Mouse (Mus musculus): ENCODE results near the gene Dlgap1. TPM values are rescaled to one million over a fixed set of nuclear protein-coding genes. Genes with fewer than 3 reads are reported as not detected.

The Dlgap1 gene
- polyA plus RNA-seq, 1 experiment from 2014 or later, result 0.22 TPM

DNA sequence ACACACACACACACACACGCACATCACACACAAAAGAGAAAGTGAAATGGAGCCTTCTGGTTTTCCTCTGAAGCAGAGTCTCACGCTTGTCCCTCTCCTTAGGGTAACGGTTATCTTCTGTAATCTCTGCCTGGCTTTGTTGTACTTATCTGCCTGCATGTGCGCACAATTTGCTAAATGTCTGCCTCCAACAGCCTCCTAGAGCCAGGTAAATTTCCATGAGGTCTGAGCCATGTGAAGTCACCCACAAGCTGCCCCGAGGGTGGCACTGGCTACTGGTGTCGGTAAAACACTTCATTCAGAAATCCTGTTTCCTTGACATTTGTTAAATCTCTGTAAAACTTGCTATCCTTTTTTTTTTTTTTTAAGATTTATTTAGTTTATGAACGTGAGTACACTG lies 869.2 kb downstream of the Dlgap1 start:
- H3K27ac ChIP-seq (ENCODE audit: low read depth), result no peak overlapping the region
- H3K9me3 ChIP-seq (ENCODE audit: low read length), result no peaks in the 10 kb centered on the region
- no peak overlapping the region for H3K4me2 ChIP-seq (ENCODE audit: low read depth, low read length)
- no peak overlapping the region for H3K4me3 ChIP-seq (ENCODE audit: low read depth, low read length)
- H3K36me3 ChIP-seq (replicated peaks; ENCODE audit: insufficient read depth, low read length), result peaks cover 2% of the 10 kb centered on the region
- WGBS (ENCODE audit: insufficient replicate concordance), result 83% methylated on average over 7 of the region's 7 CpGs
- peaks cover 4% of the 10 kb centered on the region for H3K4me1 ChIP-seq (ENCODE audit: insufficient read depth)
- peaks cover 3% of the 10 kb centered on the region; the same call in 1 of the 2 replicates for H3K27me3 ChIP-seq (ENCODE audit: insufficient read depth, low read length)
- ATAC-seq, result no peak
- TF ChIP-seq CTCF (IDR thresholded peaks at IDR 0.05; ENCODE audit: low read depth), result no peak
- TF ChIP-seq EP300 (IDR thresholded peaks at IDR 0.05; ENCODE audit: low read depth), result no peak
- H3K9ac ChIP-seq (replicated peaks), result no peak overlapping the region
- no peak for DNase-seq

DNA sequence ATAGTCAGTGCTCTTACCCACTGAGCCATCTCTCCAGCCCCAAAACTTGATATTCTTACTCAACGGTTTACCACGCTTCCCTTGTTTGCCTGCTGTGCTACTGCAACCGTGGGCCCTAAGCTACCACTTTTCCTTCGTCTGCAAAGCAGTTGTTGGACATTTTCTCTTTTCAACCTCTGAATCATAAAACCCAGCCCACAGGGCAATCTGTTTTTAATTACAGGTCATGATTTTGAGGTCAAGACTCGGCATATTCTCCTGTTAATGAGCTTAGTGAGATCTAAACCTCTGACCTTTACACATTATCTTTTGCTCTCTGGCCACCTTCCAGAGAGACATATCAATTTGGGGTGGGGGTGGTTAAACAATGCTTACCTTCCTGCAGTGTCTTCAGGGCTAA lies 869.7 kb downstream of the Dlgap1 start:
- H3K9ac ChIP-seq (replicated peaks), result no peak overlapping the region
- H3K4me1 ChIP-seq (ENCODE audit: insufficient read depth), result peaks cover 6% of the 10 kb centered on the region
- H3K27ac ChIP-seq (ENCODE audit: low read depth), result no peak overlapping the region
- peaks cover 7% of the 10 kb centered on the region for H3K36me3 ChIP-seq (replicated peaks; ENCODE audit: insufficient read depth, low read length)
- no peaks in the 10 kb centered on the region for H3K9me3 ChIP-seq (ENCODE audit: low read length)
- H3K27me3 ChIP-seq (ENCODE audit: insufficient read depth, low read length), result peaks cover 3% of the 10 kb centered on the region; the same call in 1 of the 2 replicates
- 68% methylated on average over 5 of the region's 5 CpGs for WGBS (ENCODE audit: insufficient replicate concordance)
- TF ChIP-seq EP300 (IDR thresholded peaks at IDR 0.05; ENCODE audit: low read depth), result no peak
- TF ChIP-seq CTCF (IDR thresholded peaks at IDR 0.05; ENCODE audit: low read depth), result no peak
- ATAC-seq (no peak), DNase-seq (no peak)
- H3K4me2 ChIP-seq (ENCODE audit: low read depth, low read length), result no peak overlapping the region
- no peak overlapping the region for H3K4me3 ChIP-seq (ENCODE audit: low read depth, low read length)

DNA sequence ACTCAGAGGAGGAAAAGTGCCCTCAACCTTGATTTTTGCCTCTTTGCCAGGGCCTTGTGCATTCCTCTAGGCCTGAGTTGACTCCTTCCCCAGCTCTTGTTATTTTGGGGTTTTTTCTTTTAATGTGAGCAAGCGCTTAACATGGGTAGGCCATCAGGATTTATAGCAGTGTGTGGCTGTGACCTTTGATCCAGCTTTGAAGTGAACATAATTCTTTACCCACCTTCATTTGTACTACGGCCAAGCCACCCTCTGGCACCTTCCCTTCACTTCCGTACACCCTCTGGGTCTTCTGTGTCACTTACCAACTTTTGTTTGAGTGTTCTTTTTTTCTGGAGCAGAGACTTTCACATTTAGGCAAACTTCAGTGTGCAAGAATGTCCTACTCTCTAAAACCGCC lies 874.4 kb downstream of the Dlgap1 start:
- peaks cover 11% of the 10 kb centered on the region for H3K4me1 ChIP-seq (ENCODE audit: insufficient read depth)
- H3K4me3 ChIP-seq (ENCODE audit: low read depth, low read length), result no peak overlapping the region
- DNase-seq (no peak), ATAC-seq (no peak)
- H3K4me2 ChIP-seq (ENCODE audit: low read depth, low read length), result no peak overlapping the region
- H3K36me3 ChIP-seq (replicated peaks; ENCODE audit: insufficient read depth, low read length), result peaks cover 19% of the 10 kb centered on the region
- TF ChIP-seq EP300 (IDR thresholded peaks at IDR 0.05; ENCODE audit: low read depth), result no peak
- TF ChIP-seq CTCF (IDR thresholded peaks at IDR 0.05; ENCODE audit: low read depth), result no peak
- no peaks in the 10 kb centered on the region for H3K27me3 ChIP-seq (ENCODE audit: insufficient read depth, low read length)
- WGBS (ENCODE audit: insufficient replicate concordance), result 76% methylated on average over 4 of the region's 4 CpGs
- no peak overlapping the region; the same call in 1 of the 2 replicates for H3K9ac ChIP-seq (replicated peaks)
- no peaks in the 10 kb centered on the region for H3K9me3 ChIP-seq (ENCODE audit: low read length)
- H3K27ac ChIP-seq (ENCODE audit: low read depth), result peak overlapping the region; percentile 31

DNA sequence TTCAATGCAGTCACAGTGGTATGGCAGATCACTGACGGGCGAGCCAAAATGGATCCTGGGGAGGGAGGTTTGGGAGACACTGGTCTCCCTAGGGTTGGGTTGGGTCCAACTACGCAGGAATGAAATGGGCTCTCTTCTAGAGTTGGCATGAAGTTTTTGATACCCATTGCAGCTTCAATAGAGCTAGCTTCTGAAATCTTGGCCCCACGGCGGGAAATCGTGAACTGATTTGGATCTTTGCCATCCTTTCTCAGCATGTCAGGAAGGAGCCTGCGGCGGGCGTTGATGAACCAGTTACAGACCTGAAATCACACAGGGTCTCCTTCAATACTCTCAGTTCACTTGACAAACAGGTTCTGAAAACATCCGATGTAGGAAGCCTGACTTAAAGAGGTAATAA lies 876.1 kb downstream of the Dlgap1 start:
- Histone ChIP-seq H3K27ac (ENCODE audit: low read depth) (peak overlapping the region; percentile 79), H3K27me3 (ENCODE audit: insufficient read depth, low read length) (no peaks in the 10 kb centered on the region), H3K9ac (replicated peaks) (no peak overlapping the region), H3K4me2 (ENCODE audit: low read depth, low read length) (peak overlapping the region; percentile 8), H3K9me3 (ENCODE audit: low read length) (no peaks in the 10 kb centered on the region), H3K36me3 (replicated peaks; ENCODE audit: insufficient read depth, low read length) (peaks cover 19% of the 10 kb centered on the region), H3K4me1 (ENCODE audit: insufficient read depth) (peaks cover 11% of the 10 kb centered on the region), H3K4me3 (ENCODE audit: low read depth, low read length) (no peak overlapping the region)
- WGBS (ENCODE audit: insufficient replicate concordance), result 68% methylated on average over 10 of the region's 10 CpGs
- TF ChIP-seq EP300 (IDR thresholded peaks at IDR 0.05; ENCODE audit: low read depth), result no peak
- no peak for TF ChIP-seq CTCF (IDR thresholded peaks at IDR 0.05; ENCODE audit: low read depth)
- DNase-seq (no peak), ATAC-seq (no peak)

DNA sequence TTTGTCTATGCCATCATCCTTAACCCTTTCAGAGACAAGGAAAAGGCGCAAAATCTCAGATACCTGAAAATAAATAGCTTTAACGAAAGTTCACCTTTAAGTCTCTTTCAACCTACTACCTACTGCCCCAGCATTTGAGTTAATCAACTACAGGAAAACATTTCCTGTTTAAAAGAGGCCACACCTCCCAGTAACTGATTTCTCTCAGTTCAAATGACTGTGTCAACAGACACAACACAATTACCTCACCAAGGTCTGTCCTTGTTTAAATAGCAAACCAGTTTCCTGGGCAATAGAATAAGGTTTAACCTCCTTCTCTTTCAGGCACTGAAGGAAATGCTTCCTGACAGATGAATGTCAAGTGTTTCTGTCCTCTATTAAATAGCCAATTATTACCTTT lies 876.7 kb downstream of the Dlgap1 start:
- 0 out of 2 replicates have a peak, but pooled peaks have one; percentile 20 for TF ChIP-seq EP300 (IDR thresholded peaks at IDR 0.05; ENCODE audit: low read depth)
- no peak for TF ChIP-seq CTCF (IDR thresholded peaks at IDR 0.05; ENCODE audit: low read depth)
- ATAC-seq, result peak; percentile 81
- no peak overlapping the region for H3K9ac ChIP-seq (replicated peaks)
- no peaks in the 10 kb centered on the region for H3K9me3 ChIP-seq (ENCODE audit: low read length)
- H3K4me2 ChIP-seq (ENCODE audit: low read depth, low read length), result peak overlapping the region; percentile 8; the same call in 1 of the 2 replicates
- no peaks in the 10 kb centered on the region for H3K27me3 ChIP-seq (ENCODE audit: insufficient read depth, low read length)
- peak overlapping the region; percentile 81 for H3K27ac ChIP-seq (ENCODE audit: low read depth)
- H3K4me3 ChIP-seq (ENCODE audit: low read depth, low read length), result no peak overlapping the region
- no peak for DNase-seq
- peaks cover 19% of the 10 kb centered on the region for H3K36me3 ChIP-seq (replicated peaks; ENCODE audit: insufficient read depth, low read length)
- H3K4me1 ChIP-seq (ENCODE audit: insufficient read depth), result peaks cover 11% of the 10 kb centered on the region
- 60% methylated on average over 2 of the region's 2 CpGs for WGBS (ENCODE audit: insufficient replicate concordance)

DNA sequence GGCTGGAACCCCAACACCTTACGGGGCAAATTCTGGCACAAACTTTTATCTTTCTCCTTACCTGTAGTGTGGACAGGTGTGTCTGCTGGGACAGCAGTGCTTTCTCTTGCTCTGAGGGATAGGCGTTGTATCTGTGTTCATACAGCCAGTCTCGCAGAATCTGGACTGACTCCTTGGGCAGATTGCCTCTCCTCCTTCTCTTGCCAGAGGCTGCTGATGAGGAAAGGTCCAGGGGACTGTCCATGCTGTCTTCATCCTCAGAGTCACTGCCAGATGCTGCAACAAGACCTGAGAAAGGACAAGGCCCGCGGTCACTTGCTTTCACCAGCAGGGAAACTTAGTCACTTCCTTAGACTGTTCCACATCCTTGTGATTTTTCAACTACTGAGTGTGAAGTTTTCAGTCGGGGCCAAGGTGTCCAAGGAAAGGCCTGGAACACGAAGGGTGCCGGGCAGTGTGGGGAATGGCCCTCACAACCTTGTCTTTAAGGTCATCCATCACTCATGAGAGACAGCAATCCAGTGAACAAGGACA lies 877.3 kb downstream of the Dlgap1 start:
- Histone ChIP-seq H3K9me3 (ENCODE audit: low read length) (no peaks in the 10 kb centered on the region), H3K27ac (ENCODE audit: low read depth) (peak overlapping the region; percentile 81), H3K36me3 (replicated peaks; ENCODE audit: insufficient read depth, low read length) (peaks cover 19% of the 10 kb centered on the region), H3K27me3 (ENCODE audit: insufficient read depth, low read length) (no peaks in the 10 kb centered on the region), H3K9ac (replicated peaks) (0 out of 2 replicates have a peak overlapping the region, but pooled peaks have one; percentile 39), H3K4me1 (ENCODE audit: insufficient read depth) (peaks cover 11% of the 10 kb centered on the region), H3K4me2 (ENCODE audit: low read depth, low read length) (peak overlapping the region; percentile 23), H3K4me3 (ENCODE audit: low read depth, low read length) (no peak overlapping the region)
- TF ChIP-seq EP300 (IDR thresholded peaks at IDR 0.05; ENCODE audit: low read depth) (no peak), CTCF (IDR thresholded peaks at IDR 0.05; ENCODE audit: low read depth) (no peak)
- ATAC-seq (no peak), DNase-seq (no peak)
- WGBS (ENCODE audit: insufficient replicate concordance), result 53% methylated on average over 8 of the region's 8 CpGs
